In the genomic region with DNA sequence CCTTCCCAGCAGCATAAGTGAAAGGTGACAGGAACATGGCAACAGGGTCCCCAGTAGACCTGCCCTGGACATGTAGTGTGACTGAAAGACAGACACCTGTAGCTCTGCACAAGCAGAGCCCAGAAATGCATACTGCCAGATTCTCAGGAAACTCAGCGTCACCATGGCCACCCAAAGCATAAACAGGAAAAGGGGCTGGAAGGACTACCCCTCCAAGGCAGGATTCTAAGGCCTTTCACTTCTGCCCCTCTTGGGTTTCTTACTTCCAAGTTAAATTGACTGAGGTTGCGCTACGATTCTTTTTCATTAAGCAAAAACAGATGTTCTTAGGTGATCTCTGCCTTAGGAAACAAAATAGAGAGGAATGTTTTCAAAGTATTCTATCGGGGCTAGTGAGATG, we compare ENCODE assay signal across 27 mouse cellular contexts.
DNase-seq lines count a peak whose midpoint lies in the region; ATAC-seq and TF ChIP-seq lines count a peak whose summit lies in the region.
"Had no signal": no experiment of that assay in that cellular context is flagged by ENCODE, and none has a peak within 500 bp of the region (broad histone marks: within the 10 kb centered on the region; RNA-seq: fewer than 3 reads in every experiment).

No protein-coding gene starts in this region.

- H3K36me3 ChIP-seq in hindbrain, embryonic 11.5 days (ENCODE audit: control insufficient read depth, insufficient read depth, low read length): no peaks in the 10 kb centered on the region
- no peaks in the 10 kb centered on the region for H3K36me3 ChIP-seq in hindbrain, postnatal 0 days (ENCODE audit: insufficient read depth, low read length)
- H3K36me3 ChIP-seq in limb, embryonic 14.5 days (ENCODE audit: control insufficient read depth, insufficient read depth, low read length): no peaks in the 10 kb centered on the region
- H3K36me3 ChIP-seq in kidney, embryonic 16.5 days (ENCODE audit: insufficient read depth, low read length): no peaks in the 10 kb centered on the region
- H3K36me3 ChIP-seq: embryonic facial prominence, embryonic 12.5 days; G1E; heart, embryonic 12.5 days; hindbrain, embryonic 15.5 days; kidney, embryonic 15.5 days; midbrain, embryonic 13.5 days had no signal

- H3K27me3 ChIP-seq in hindbrain, embryonic 11.5 days (ENCODE audit: control insufficient read depth, insufficient read depth, low read length): no peaks in the 10 kb centered on the region
- H3K27me3 ChIP-seq in hindbrain, postnatal 0 days (ENCODE audit: insufficient read depth, low read length): no peaks in the 10 kb centered on the region
- no peaks in the 10 kb centered on the region for H3K27me3 ChIP-seq in limb, embryonic 14.5 days (ENCODE audit: control insufficient read depth, insufficient read depth, low read length)
- no peaks in the 10 kb centered on the region for H3K27me3 ChIP-seq in kidney, embryonic 16.5 days (ENCODE audit: insufficient read depth, low read length)
- H3K27me3 ChIP-seq: embryonic facial prominence, embryonic 12.5 days; forebrain, embryonic 13.5 days; heart, embryonic 12.5 days; hindbrain, embryonic 15.5 days; kidney, embryonic 15.5 days; midbrain, embryonic 13.5 days had no signal

- no peaks in the 10 kb centered on the region for H3K4me1 ChIP-seq in hindbrain, embryonic 11.5 days (replicated peaks; ENCODE audit: control insufficient read depth, insufficient read depth, low read length)
- H3K4me1 ChIP-seq in hindbrain, postnatal 0 days (ENCODE audit: insufficient read depth, low read length): no peaks in the 10 kb centered on the region
- H3K4me1 ChIP-seq in limb, embryonic 14.5 days (ENCODE audit: control insufficient read depth, insufficient read depth, low read length): peaks cover 7% of the 10 kb centered on the region
- no peaks in the 10 kb centered on the region for H3K4me1 ChIP-seq in kidney, embryonic 16.5 days (ENCODE audit: insufficient read depth, low read length)
- H3K4me1 ChIP-seq: forebrain, embryonic 13.5 days; hindbrain, embryonic 15.5 days; kidney, embryonic 15.5 days; midbrain, embryonic 13.5 days had no signal

- no peak overlapping the region for H3K4me3 ChIP-seq in hindbrain, embryonic 11.5 days (ENCODE audit: low read depth, low read length)
- H3K4me3 ChIP-seq in hindbrain, postnatal 0 days (ENCODE audit: low read length): no peak overlapping the region
- H3K4me3 ChIP-seq in limb, embryonic 14.5 days (replicated peaks; ENCODE audit: low read length): no peak overlapping the region
- no peak overlapping the region for H3K4me3 ChIP-seq in kidney, embryonic 16.5 days (ENCODE audit: low read length)
- H3K4me3 ChIP-seq: embryonic facial prominence, embryonic 12.5 days; forebrain, embryonic 13.5 days; gastrocnemius, adult 2 months; heart, adult 2 months; heart, embryonic 12.5 days; hindbrain, embryonic 15.5 days; kidney, embryonic 15.5 days; midbrain, embryonic 13.5 days had no signal

- H3K9me3 ChIP-seq in hindbrain, embryonic 11.5 days (ENCODE audit: control insufficient read depth, low read length): no peaks in the 10 kb centered on the region
- no peaks in the 10 kb centered on the region for H3K9me3 ChIP-seq in hindbrain, postnatal 0 days (ENCODE audit: low read length)
- H3K9me3 ChIP-seq in limb, embryonic 14.5 days (ENCODE audit: control insufficient read depth, low read length): no peaks in the 10 kb centered on the region
- no peaks in the 10 kb centered on the region for H3K9me3 ChIP-seq in kidney, embryonic 16.5 days (ENCODE audit: low read length)
- H3K9me3 ChIP-seq: embryonic facial prominence, embryonic 12.5 days; forebrain, embryonic 13.5 days; G1E; heart, embryonic 12.5 days; hindbrain, embryonic 15.5 days; kidney, embryonic 15.5 days; midbrain, embryonic 13.5 days had no signal

- no peak for TF ChIP-seq CTCF in hindbrain, postnatal 0 days (IDR thresholded peaks at IDR 0.05; ENCODE audit: low read depth)

- DNase-seq in hindbrain, embryonic 11.5 days (ENCODE audit: low spot score): peak; percentile 8
- no peak for DNase-seq in hindbrain, postnatal 0 days (ENCODE audit: low spot score)
- peak; percentile 2 for DNase-seq in embryo, embryonic 9.5 days (ENCODE audit: extremely low spot score)
- DNase-seq in fibroblast of lung, adult 2 months (ENCODE audit: low read depth): peak; percentile 3
- DNase-seq in limb, embryonic 14.5 days (ENCODE audit: low spot score): peak; percentile 11
- no peak for DNase-seq in spleen, adult 18-20 months
- DNase-seq: adrenal gland, postnatal 10 days; cerebellum, adult 11 months; cerebellum, adult 9-10 months; cerebellum, postnatal 36 days; gastrocnemius, adult 2 months; gastrocnemius, postnatal 36 days; heart, adult 2 months; kidney, adult 18-20 months; kidney, postnatal 4 days; lung, postnatal 4 days; right cerebral cortex, postnatal 14 days; thymus, postnatal 4 days had no signal

- no peak overlapping the region for H3K4me2 ChIP-seq in hindbrain, embryonic 11.5 days (replicated peaks; ENCODE audit: low read depth, low read length)
- no peak overlapping the region for H3K4me2 ChIP-seq in hindbrain, postnatal 0 days (ENCODE audit: low read depth, low read length)
- H3K4me2 ChIP-seq in limb, embryonic 14.5 days (replicated peaks; ENCODE audit: low read depth, low read length, severe bottlenecking): no peak overlapping the region
- no peak overlapping the region for H3K4me2 ChIP-seq in kidney, embryonic 16.5 days (replicated peaks; ENCODE audit: low read depth, low read length)
- H3K4me2 ChIP-seq: embryonic facial prominence, embryonic 12.5 days; forebrain, embryonic 13.5 days; heart, embryonic 12.5 days; hindbrain, embryonic 15.5 days; kidney, embryonic 15.5 days; liver, embryonic 11.5 days; midbrain, embryonic 13.5 days had no signal

- H3K27ac ChIP-seq in hindbrain, embryonic 11.5 days (ENCODE audit: low read depth, low read length): no peak overlapping the region
- H3K27ac ChIP-seq in hindbrain, postnatal 0 days: no peak overlapping the region
- H3K27ac ChIP-seq in limb, embryonic 14.5 days (replicated peaks; ENCODE audit: low read depth, low read length): no peak overlapping the region; the same call in 1 of the 2 replicates
- no peak overlapping the region for H3K27ac ChIP-seq in kidney, embryonic 16.5 days (ENCODE audit: low read length)
- H3K27ac ChIP-seq: embryonic facial prominence, embryonic 12.5 days; forebrain, embryonic 13.5 days; gastrocnemius, adult 2 months; heart, adult 2 months; hindbrain, embryonic 15.5 days; kidney, embryonic 15.5 days; midbrain, embryonic 13.5 days had no signal

- TF ChIP-seq POLR2A in limb, embryonic 14.5 days (IDR thresholded peaks at IDR 0.05; ENCODE audit: borderline replicate concordance, extremely low read depth, insufficient read depth, insufficient read length): no peak

- no peak for ATAC-seq in hindbrain, embryonic 11.5 days (ENCODE audit: low FRiP score)
- ATAC-seq in hindbrain, postnatal 0 days: no peak
- peak; percentile 55; the same call in 1 of the 2 replicates for ATAC-seq in limb, embryonic 14.5 days (ENCODE audit: low FRiP score, low read depth)
- no peak for ATAC-seq in kidney, embryonic 16.5 days (ENCODE audit: low FRiP score, low TSS enrichment)
- ATAC-seq: forebrain, embryonic 13.5 days; midbrain, embryonic 13.5 days had no signal

- WGBS in hindbrain, embryonic 11.5 days: 59% methylated on average over 4 of the region's 4 CpGs
- 79% methylated on average over 4 of the region's 4 CpGs for WGBS in hindbrain, postnatal 0 days
- WGBS in limb, embryonic 14.5 days: 28% methylated on average over 4 of the region's 4 CpGs
- 72% methylated on average over 4 of the region's 4 CpGs for WGBS in kidney, embryonic 16.5 days

- H3K9ac ChIP-seq in hindbrain, embryonic 11.5 days (ENCODE audit: low read depth, low read length): no peak overlapping the region
- H3K9ac ChIP-seq in hindbrain, postnatal 0 days (replicated peaks; ENCODE audit: low read length): no peak overlapping the region
- no peak overlapping the region for H3K9ac ChIP-seq in limb, embryonic 14.5 days (ENCODE audit: low read depth, low read length, severe bottlenecking)
- no peak overlapping the region for H3K9ac ChIP-seq in kidney, embryonic 16.5 days (replicated peaks; ENCODE audit: low read length)
- H3K9ac ChIP-seq: embryonic facial prominence, embryonic 12.5 days; forebrain, embryonic 13.5 days; heart, embryonic 12.5 days; hindbrain, embryonic 15.5 days; kidney, embryonic 15.5 days; midbrain, embryonic 13.5 days had no signal

Comparison
In these comparisons a context has a peak if more than half of its experiments do, and no peak if none do; other contexts are left out.
1. DNase-seq: peak in hindbrain, embryonic 11.5 days (single experiment), embryo, embryonic 9.5 days (single experiment), fibroblast of lung, adult 2 months (single experiment) and limb, embryonic 14.5 days (single experiment); none in hindbrain, postnatal 0 days (single experiment) and spleen, adult 18-20 months (0 of 2).